Mouse (Mus musculus) embryonic fibroblast, embryonic 13.5 days (primary cell): ENCODE measurements around the gene Ctnnd2. TPM values are rescaled to one million over a fixed set of nuclear protein-coding genes. Genes with fewer than 3 reads are reported as not detected.

Experiments used
- H3K27ac ChIP-seq: 2 replicates; pipeline ENCODE4 v1.5.1; 2012; ENCODE audit warnings: low read length, control low read depth, inconsistent platforms; ENCODE audit not compliant: insufficient read depth
- H3K4me1 ChIP-seq: 2 replicates; pipeline ENCODE4 v1.6.1; 2011; ENCODE audit warnings: low read length; ENCODE audit not compliant: control insufficient read depth, insufficient read depth
- H3K4me3 ChIP-seq: 2 replicates; pipeline ENCODE4 v1.5.1; 2011; ENCODE audit warnings: mild to moderate bottlenecking, control low read depth, low read length; ENCODE audit not compliant: insufficient read depth
- CTCF ChIP-seq: IDR thresholded peaks from 2 replicates; pipeline ENCODE4 v1.5.1; 2011; ENCODE audit warnings: mild to moderate bottlenecking, control low read depth, low read length, moderate library complexity, borderline replicate concordance; ENCODE audit not compliant: insufficient read depth
- POLR2A ChIP-seq: IDR thresholded peaks from 2 replicates; pipeline ENCODE4 v1.6.1; 2011; ENCODE audit warnings: low read depth, mild to moderate bottlenecking, control low read depth, low read length, moderate library complexity
- polyA plus RNA-seq: library from polyadenylated mRNA; stranded (reverse); fragments of >200 nt; gene quantifications from 2 replicates; pipeline ENCODE4 v1.2.4, GENCODE M21; 2011; ENCODE audit warnings: low read depth; ENCODE audit not compliant: missing spikeins, insufficient read length

The Ctnnd2 gene
- polyA plus RNA-seq, 1 experiment: 6.5 TPM

DNA sequence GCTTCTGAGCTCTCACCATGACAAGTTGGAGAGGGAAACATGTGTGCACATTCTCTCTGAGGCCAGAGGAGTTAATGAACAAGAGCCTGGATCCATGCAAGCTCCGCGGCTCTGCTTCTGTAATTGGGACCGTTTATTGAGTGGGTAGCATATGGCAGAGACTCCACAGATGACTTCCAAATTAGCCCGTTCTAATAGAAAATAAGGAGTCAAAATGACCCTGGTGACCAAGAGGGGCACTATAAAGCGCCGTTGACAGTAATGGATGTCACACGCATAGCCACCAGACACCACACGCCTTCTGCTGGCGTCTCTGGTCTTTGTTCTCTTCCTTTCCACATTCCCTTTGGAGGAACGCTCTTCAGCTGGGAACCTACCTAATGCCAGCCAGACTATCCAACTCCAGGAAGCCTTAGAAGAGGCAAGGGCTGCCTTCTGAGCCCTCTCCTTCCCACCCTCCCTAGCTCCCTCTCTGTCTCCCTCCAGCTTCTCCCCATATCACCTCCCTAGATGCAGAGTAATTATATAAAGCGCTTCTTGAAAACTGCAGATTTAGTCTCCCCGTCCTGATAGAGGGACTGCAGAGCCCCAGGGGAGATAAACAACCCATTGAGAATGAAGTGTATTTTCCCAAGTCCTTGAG, 712.4 kb downstream of the Ctnnd2 start:
- Histone ChIP-seq H3K4me3 (no peak overlapping the region), H3K4me1 (peaks cover 16% of the 10 kb centered on the region), H3K27ac (no peak overlapping the region)
- TF ChIP-seq POLR2A (no peak), CTCF (no peak)

DNA sequence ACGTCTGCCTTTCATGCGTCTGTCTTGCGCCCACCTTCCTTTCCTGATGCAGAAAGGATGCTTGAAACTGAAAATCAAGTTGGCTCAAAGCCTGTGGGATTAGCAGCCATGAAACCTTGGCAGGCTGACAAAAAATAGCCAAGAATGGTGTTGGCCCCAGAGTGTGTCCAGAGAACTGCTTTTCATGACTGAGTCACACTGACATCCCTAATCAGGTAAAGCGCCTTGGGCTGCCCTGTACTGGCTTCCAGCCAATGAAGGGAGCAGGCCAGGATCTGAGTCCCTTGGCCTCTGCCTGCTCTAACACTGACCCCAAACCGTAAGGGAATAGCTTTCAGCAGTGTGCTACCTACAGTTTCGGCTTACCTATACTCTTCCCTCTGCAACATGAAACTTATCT, 713.0 kb downstream of the Ctnnd2 start:
- no peak overlapping the region for H3K4me3 ChIP-seq
- no peak for TF ChIP-seq CTCF
- no peak for TF ChIP-seq POLR2A
- peak overlapping the region; percentile 35; the same call in 1 of the 2 replicates for H3K27ac ChIP-seq
- peaks cover 16% of the 10 kb centered on the region for H3K4me1 ChIP-seq

DNA sequence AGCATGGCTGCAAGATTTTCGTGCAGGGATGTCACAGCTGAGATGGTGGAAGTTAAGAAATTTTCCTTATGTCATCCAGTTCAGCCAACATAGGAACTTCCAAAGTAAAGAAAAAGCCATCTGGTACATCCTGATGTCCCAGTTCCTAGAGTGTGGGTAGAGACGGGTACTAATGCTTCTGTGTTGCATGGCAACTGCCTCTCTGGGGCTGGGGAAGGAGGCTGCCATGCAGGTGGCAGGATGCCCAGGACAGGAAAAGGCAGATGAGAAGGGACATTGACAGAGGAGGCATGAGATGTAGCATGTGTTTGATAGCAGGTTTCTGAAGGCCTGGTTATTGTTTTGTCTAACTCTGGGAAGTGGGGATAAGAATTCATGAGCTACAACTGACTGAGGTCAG, 715.2 kb downstream of the Ctnnd2 start:
- Histone ChIP-seq H3K4me1 (peaks cover 16% of the 10 kb centered on the region), H3K4me3 (no peak overlapping the region), H3K27ac (no peak overlapping the region)
- no peak for TF ChIP-seq POLR2A
- TF ChIP-seq CTCF: no peak

DNA sequence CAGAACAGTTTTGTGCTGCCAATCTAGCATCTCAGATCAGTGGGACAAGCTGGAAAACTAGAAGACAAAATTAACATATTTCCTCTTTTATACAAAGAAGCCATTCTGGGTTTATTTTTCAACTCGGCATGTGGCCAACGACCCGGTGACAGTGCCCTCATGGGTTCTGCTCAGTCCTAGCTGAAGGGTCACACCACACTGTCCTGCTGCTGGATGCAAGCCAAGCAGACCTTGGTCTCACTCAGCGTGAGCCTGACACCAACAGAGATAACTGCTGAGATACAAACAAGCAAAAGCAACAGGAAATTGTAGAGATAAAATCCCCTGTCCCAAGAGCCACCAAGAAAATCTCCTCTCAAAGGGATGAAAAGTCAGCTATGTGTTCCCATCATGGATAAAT, 719.6 kb downstream of the Ctnnd2 start:
- Histone ChIP-seq H3K4me1 (no peaks in the 10 kb centered on the region), H3K4me3 (no peak overlapping the region), H3K27ac (no peak overlapping the region)
- TF ChIP-seq POLR2A (no peak), CTCF (no peak)

DNA sequence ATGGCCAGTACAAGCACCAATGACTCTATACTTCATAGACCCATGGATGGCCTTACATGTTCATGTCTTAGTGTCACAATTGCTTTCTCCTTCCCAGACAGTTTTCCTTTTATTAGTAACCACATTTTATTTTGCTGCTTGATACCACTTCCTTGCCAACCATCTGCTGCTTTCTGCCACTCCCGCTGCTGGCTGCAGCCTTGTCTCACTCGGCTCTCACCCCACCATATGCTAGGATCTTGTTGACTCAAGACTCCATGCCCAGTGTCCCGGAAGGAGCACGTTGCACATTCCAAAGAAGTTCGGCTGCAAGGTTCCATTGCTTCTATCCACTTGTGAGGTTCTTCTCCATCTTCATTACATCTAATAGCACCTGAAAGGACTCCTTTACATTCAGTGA, 722.7 kb downstream of the Ctnnd2 start:
- no peak overlapping the region for H3K4me3 ChIP-seq
- TF ChIP-seq CTCF: no peak
- no peak for TF ChIP-seq POLR2A
- H3K27ac ChIP-seq: no peak overlapping the region
- H3K4me1 ChIP-seq: no peaks in the 10 kb centered on the region; the same call in 1 of the 2 replicates

DNA sequence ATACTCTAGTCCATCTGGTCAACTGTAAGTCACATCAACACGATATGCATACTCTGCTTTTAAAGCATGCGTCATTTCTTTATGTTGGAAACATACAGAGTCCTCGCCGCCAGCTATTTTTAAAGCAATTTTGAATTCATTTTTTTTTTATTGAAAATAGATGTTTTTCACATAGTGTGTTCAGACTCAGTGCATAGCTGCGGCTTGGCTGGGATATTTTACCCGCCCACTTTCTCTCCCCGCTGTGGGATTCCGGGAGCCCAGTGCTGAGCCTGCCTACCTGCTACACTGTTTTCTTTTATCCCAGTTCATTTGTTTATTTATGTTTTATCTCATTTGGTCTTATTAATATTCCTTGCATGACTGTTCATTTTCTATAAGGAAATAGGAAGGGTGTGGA, 724.9 kb downstream of the Ctnnd2 start:
- 0 out of 2 replicates have a peak overlapping the region, but pooled peaks have one; percentile 40 for H3K27ac ChIP-seq
- H3K4me1 ChIP-seq: no peaks in the 10 kb centered on the region; the same call in 1 of the 2 replicates
- TF ChIP-seq POLR2A (no peak), CTCF (no peak)
- H3K4me3 ChIP-seq: no peak overlapping the region

DNA sequence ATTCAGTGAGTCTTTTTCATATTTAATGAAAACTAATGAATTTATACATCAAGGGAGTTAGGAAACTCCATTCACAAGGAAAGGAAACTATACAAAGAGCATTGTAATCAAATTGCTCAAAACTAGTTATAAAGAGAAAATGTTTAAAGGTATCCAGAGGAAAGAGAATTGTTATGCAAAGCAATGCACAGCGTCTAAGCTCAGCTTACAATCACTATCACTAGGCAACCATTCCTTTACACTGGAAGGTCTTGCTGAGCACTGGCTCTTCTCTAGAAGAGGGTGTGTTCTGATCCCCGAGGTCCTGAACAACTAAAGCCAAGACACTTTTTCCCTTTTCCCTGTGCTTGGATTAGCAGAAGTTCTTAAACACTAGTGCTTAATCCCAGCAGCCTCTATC, 735.6 kb downstream of the Ctnnd2 start:
- Histone ChIP-seq H3K4me1 (no peaks in the 10 kb centered on the region), H3K4me3 (no peak overlapping the region), H3K27ac (no peak overlapping the region)
- no peak for TF ChIP-seq CTCF
- TF ChIP-seq POLR2A: no peak

DNA sequence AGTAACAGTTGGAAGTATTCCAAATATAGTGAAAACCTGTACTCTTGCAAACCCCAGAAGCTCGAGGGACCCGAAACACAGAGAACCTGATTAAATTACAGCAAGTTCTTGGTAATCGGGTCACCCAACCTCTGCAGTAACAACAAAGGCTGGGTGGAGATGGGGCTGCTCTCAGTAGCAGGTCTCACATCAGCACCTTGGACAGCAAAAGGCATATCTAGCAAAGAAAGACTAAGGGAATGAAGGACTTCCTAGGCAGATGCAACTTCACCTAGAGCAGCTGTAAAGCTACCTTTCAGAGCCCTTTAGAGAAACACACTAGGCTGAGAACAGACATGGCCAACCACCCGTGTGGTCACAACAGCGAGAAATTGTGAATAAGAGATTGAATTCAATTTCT, 741.0 kb downstream of the Ctnnd2 start:
- H3K27ac ChIP-seq: no peak overlapping the region
- no peak overlapping the region for H3K4me3 ChIP-seq
- TF ChIP-seq POLR2A (no peak), CTCF (no peak)

DNA sequence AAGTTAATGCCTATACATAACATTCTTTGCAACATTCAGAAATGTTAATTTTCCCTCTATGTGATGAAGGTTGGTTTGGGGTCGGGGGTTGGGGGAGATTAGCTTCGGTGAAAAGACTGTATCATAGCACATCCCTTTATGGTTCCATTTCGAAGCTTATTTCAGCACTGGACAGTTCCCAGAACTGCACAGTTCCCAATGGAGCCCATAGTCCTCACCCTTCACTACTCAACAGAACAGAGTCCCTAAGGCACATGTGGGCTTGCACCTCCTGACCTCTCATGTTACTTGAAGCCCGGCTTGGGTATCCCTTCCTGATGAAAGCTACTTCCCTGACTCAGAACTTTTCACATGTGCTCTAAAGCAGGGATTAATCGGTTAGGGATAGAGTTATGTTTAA, 753.4 kb downstream of the Ctnnd2 start:
- H3K4me1 ChIP-seq: no peaks in the 10 kb centered on the region
- no peak overlapping the region for H3K27ac ChIP-seq
- H3K4me3 ChIP-seq: no peak overlapping the region
- TF ChIP-seq CTCF: no peak
- TF ChIP-seq POLR2A: no peak

More for the DNA sequence above, 741.0 kb downstream of the Ctnnd2 start:
- no peaks in the 10 kb centered on the region for H3K4me1 ChIP-seq

DNA sequence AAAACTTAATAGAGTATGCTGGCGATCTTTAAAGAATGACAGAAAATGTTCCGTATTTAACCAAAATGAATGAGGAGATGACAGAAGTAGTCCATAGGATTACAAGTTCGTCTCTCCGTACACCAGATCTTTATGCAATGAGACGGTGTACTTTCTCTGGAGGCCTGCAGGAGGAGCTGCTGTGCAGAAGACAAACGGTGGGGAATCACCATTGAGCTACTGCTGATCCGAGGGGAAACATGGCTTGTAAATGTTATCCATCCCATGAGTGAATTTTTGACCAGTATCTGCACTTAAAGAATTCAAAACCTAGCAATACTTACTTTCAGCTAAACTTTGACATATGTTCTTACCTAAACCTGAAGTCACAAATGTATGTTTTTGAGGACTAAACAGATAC, 755.2 kb downstream of the Ctnnd2 start:
- H3K4me3 ChIP-seq: no peak overlapping the region
- no peaks in the 10 kb centered on the region for H3K4me1 ChIP-seq
- H3K27ac ChIP-seq: no peak overlapping the region
- no peak for TF ChIP-seq POLR2A
- peak; percentile 44; the same call in 1 of the 2 replicates for TF ChIP-seq CTCF
